Mouse (Mus musculus) lung, postnatal 4 days (tissue): ENCODE data around the gene Lta.

Experiments used
- DNase-seq, 2 experiments: peaks; one replicate each; pipeline ENCODE4 v3.0.0; 2021

The Lta gene

GRCm38 (mm10) chr17:35239700-35240099 lies 34.5 kb upstream of the Lta start:
- DNase-seq, result no peak

GRCm38 (mm10) chr17:35237504-35237903 lies 32.4 kb upstream of the Lta start:
- no peak for DNase-seq

GRCm38 (mm10) chr17:35236996-35237395 lies 31.8 kb upstream of the Lta start:
- DNase-seq, result peak in 1 of 2 experiments; percentile 23

GRCm38 (mm10) chr17:35236390-35236746 lies 31.2 kb upstream of the Lta start:
- peak; percentile 92 to 98 for DNase-seq

- peak; percentile 93 to 95 for DNase-seq
Measured at GRCm38 (mm10) chr17:35235614-35236389, 30.7 kb upstream of the Lta start, which contains the start of gene Nfkbil1. TSS of gene Nfkbil1 (minus strand) at chr17:35235792.

- peak; percentile 69 to 78 for DNase-seq
Measured at GRCm38 (mm10) chr17:35234903-35235302, 29.8 kb upstream of the Lta start.

GRCm38 (mm10) chr17:35234090-35234489 lies 28.9 kb upstream of the Lta start:
- peak in 1 of 2 experiments; percentile 20 for DNase-seq

- DNase-seq, result peak in 1 of 2 experiments; percentile 30
Measured at GRCm38 (mm10) chr17:35233114-35233980, 28.2 kb upstream of the Lta start, which contains the start of gene Atp6v1g2. TSS of gene Atp6v1g2 (plus strand) at chr17:35233660.

- DNase-seq, result no peak
Measured at GRCm38 (mm10) chr17:35232659-35233058, 27.5 kb upstream of the Lta start.

- peak; percentile 81 to 91 for DNase-seq
Measured at GRCm38 (mm10) chr17:35232043-35232442, 26.9 kb upstream of the Lta start.

- no peak for DNase-seq
Measured at GRCm38 (mm10) chr17:35231022-35231421, 25.9 kb upstream of the Lta start.

GRCm38 (mm10) chr17:35226561-35227046 lies 21.5 kb upstream of the Lta start:
- DNase-seq, result no peak

- no peak for DNase-seq
Measured at GRCm38 (mm10) chr17:35225456-35225855, 20.3 kb upstream of the Lta start.

GRCm38 (mm10) chr17:35224641-35225040 lies 19.5 kb upstream of the Lta start:
- DNase-seq, result no peak

GRCm38 (mm10) chr17:35222299-35222698 lies 17.1 kb upstream of the Lta start:
- DNase-seq, result peak; percentile 58 to 72

- peak; percentile 62 to 85 for DNase-seq
Measured at GRCm38 (mm10) chr17:35220156-35220952, 15.2 kb upstream of the Lta start, which contains the start of gene Gm16181. TSS of gene Gm16181 (plus strand) at chr17:35220834.

- DNase-seq, result peak in 1 of 2 experiments; percentile 43
Measured at GRCm38 (mm10) chr17:35219601-35220041, 14.5 kb upstream of the Lta start.

GRCm38 (mm10) chr17:35218516-35219193 lies 13.5 kb upstream of the Lta start:
- peak; percentile 62 to 75 for DNase-seq

GRCm38 (mm10) chr17:35213071-35213470 lies 7.9 kb upstream of the Lta start:
- no peak for DNase-seq

- DNase-seq, result no peak
Measured at GRCm38 (mm10) chr17:35210593-35210992, 5.4 kb upstream of the Lta start.

GRCm38 (mm10) chr17:35209785-35210535 lies 4.8 kb upstream of the Lta start:
- DNase-seq, result no peak
